Mouse (Mus musculus) mouse embryonic stem cell (cell line): ENCODE data around the gene Arih1.

Experiments
- in situ Hi-C, 2 experiments: fragments of 300-500 bp; cut with MboI; formaldehyde crosslinking; loops; 1 replicate in 1 of 2; 3 replicates in 1 of 2; pipeline ENCODE4 v1.14.3; 2019 to 2020; ENCODE audit warnings: low sequenced_read_pairs in 2 of 2, low pct_unique_long_range_greater_than_20kb in 1 of 2, mixed read lengths in 1 of 2; ENCODE audit not compliant: unreplicated experiment in 1 of 2

Gene Arih1

DNA sequence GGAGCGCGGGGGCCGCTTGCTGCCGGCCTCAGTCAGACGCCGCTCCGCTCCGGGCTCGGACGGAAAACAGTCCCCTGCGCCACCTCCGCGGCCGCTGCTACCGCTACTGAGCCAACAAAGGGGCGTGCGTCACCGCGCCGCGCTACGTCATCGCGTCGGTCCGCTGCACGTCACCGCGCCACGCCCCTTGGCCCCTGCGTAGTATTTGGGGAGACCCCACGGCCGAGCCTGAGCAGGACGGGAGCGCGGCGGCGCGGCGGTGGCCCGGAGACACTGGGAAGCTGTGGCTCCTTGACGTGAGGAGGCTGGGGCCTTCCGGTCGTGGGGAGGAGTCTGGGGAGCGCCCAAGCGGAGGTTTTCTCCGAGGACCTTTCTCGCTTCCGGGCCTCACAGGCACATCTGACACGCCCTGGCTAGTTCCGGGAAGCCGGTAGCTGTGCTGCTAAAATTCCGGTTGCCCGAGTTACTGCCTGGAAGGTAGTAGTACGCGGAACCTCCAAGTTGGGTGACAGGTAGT lies at the start of gene Arih1:
Gene Arih1, minus strand, starts transcription at position 70 of the 517 bp plus-strand sequence.
- in situ Hi-C loops = no loop called here

DNA sequence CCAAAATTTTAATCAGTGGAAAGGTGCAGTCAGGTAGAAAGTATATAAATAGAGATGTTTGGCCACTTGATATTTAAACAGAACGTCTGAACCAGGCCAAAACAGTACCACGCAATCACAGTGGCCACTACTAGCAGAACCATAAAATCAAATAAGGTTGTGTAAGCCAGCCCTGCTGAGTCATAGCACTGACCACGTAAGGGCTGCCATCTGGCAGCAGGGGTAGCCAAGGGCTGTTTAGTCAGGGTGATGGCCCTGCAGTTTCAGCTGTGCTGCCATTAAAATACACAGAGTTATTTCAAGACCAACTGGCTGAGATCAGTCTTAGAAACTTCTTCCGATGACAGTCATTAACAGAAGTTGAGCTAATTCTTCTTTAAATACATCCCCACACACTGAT lies 47.5 kb upstream of the Arih1 start:
- in situ Hi-C loops = no loop called here

DNA sequence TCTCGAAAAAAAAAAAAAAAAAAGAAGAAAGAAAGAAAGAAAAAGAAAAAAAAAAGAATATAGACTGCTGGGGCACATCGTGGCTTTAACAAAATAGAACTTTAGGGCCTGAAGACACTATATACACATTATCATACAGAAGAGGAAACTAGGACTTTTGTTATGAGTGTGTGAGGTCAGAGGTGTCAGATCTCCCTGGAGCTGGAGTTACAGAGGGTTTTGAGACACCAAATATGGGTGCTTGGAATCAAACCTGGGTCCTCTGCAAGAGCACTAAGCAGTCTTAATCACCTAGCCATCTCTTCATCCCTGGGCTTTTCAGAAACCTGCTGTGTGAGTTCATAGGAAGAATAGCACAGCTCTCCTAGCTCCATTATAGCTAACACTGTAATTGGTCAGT lies 47.0 kb upstream of the Arih1 start:
- in situ Hi-C loops = no loop called here

DNA sequence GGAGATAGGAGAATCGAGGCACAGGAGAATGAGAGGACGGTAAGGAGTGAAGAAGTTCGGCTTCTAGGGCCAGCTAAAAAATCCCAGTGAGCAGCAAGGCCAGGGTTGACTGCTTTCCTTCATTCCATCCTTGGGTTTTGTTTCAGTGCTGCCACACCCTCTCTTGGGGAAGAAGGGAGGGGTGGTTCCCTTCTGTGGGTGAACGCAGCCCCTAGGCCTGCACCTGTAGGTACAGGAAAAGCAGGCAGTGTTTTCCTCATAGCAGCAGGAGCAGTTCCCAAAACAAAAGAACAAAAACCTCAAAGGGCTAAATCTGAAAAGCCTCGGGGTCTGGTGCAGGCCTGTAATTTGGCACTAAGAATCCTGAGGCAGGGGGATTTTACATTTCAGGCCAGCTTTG lies 45.2 kb upstream of the Arih1 start:
- in situ Hi-C loops = no loop called here

DNA sequence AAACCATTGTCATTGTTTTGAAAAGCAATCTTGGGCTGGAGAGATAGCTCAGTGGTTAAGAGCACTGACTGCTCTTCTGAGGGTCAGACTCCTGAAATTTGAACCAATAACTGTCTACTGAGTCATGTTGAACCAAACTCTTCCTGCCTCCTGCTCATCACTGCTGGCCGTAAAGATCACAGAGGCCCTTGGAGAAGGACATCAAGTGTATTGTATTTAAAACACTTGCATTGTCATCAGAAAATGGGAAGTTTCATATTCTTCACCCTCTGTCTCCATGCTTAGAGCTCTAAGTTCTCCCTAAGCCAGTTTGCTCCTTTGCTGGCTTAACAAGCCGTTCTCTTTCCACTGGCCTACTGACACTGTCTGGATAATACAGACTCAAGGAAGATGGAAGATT lies 41.9 kb upstream of the Arih1 start:
- in situ Hi-C loops = no loop called here

DNA sequence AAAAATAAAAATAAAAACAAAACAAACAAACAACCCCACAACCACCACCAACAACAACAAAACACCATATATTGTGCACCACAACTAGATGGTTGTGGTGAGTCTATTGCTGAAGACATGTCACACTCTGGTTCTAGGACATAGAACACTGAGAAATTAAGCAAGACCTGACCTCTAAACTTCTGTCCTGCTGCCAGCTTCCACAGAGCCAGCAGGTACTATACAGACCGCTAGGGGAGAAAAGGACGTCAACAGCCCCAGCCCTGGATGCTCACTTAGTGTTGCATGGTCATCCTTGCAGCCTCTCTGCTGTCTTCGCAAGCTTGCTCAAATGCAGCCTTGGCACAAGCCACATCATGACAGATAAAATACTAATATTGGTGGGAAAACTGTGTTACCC lies 41.2 kb upstream of the Arih1 start:
- in situ Hi-C loops = no loop called here

DNA sequence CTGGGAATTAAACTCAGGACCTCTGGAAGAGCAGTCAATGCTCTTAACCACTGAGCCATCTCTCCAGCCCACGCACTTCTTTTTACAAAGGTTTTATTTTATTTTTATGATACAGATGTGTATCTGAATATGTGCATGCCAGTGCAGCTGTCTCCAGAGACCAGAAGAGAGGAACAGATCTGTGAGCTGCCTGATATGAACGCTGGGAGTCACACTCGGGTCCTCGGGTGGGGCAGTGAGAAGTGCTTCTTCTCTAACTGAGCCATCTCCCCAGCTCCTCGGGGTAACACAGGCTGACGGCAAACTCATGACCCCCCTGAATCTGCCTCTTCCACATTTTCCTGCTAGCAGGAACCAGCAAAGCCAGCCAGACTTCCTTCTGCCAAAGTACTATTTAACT lies 40.3 kb upstream of the Arih1 start:
- in situ Hi-C loops = no loop called here

DNA sequence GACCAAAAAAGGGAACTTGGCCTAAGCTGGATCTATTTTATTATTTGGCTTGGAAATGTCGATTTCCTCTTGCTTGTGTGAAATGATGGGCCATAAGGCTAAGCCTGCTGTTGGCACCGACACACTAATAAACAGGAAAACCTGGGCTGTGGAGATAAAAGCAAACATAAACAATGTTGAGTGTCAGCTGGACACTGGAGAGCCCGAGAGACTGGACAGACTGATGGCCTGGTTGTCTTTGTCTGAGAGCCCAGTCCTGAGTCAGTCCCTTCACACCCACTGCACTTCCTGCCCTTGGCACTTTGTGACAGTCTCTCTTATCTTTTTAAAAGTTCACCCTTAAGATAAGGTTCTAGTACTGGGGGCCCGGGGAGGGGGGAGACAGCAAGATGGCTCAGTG lies 36.5 kb upstream of the Arih1 start:
- in situ Hi-C loops = no loop called here

DNA sequence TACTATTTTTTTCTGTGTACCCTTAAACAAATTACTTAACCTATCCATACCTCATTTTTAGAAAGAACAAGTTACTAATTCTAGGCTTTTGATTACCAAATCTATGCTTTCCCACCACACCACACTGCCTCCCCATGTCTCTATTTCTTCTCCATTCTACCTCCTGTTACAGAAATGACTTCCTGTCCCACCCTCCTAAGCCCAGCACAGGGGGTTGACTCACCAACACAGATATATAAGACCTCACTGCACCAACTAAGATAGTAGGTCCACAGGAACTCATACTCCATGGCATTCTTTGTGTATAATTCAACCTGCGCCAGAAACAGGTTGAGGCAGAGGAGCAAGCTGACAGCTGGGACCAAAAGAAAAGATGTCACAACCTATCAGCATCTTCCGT lies 33.0 kb upstream of the Arih1 start:
- in situ Hi-C loops = no loop called here

DNA sequence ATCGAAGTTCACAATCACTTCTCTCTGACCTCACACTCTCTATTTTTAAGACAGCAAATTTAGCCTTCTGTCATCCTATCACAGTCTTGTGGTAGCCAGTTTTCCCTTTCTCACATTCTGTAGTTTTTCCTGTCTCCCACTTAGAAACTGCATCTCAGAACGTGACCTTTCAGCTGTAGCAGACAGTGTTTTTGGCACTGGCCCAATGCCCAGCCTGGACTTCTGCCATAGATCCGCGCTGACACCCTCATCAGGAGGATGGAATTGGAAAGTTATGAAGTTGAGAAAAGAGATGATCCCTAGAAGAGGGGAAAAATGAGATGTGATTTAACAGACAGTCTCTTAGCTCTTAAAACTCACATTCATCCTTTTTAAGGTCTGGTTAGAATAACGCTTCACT lies 32.6 kb upstream of the Arih1 start:
- in situ Hi-C loops = no loop called here

DNA sequence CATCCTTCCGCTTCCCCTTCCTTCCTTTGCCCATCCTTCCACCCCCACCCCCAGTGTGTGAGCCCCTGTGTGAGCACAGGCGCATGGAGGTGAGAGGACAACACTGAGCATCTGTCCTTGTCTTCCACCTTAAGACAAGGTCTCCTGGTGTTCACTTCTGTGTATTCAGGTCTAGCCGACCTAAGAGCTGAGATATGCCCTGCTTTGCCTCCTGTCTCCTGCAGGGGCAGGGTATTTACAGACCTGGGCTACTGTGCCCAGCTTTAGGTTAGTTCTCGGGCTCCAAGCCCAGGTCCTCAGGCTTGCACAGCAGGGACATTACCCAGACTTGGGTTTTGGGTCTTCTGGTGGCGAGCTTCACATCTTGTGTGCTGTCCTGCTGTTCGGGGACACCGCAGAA lies 30.7 kb upstream of the Arih1 start:
- in situ Hi-C loops = no loop called here

DNA sequence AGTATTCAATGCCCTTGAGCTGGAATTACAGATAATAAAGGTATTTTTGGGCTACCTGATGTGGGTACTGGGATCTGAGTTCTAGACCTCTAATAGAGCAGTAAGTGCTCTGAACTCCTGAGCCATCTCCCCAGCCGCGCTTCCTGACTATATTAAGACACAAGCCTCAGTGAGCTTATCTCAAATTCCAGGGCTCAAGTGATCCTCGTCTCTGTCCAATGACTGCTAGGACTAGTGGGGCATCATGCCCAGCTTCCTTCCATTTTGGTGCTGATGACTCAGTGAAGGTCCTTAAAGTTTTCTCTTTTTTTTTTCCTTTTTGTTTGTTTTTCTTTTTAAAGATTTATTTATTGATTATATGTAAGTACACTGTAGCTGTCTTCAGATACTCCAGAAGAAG lies 28.7 kb upstream of the Arih1 start:
- in situ Hi-C loops = no loop called here

DNA sequence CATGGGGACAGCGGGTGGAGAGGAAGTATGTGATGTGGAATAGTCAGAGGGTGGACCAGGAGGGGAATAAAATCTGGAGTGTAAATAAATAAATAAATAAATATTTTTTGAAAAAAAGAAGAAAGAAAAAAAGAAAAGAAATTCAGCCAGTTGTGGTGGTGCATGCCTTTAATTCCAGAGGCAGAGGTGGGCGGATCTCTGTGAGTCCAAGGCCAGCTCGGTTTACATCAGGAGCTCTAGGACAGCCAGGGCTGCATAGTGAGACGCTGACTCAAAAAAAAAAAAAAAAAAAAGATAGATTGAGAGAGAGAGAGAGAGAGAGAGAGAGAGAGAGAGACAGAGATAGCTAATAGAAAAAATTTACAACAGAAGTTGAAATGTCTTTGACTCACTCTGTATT lies 26.0 kb upstream of the Arih1 start:
- in situ Hi-C loops = no loop called here

DNA sequence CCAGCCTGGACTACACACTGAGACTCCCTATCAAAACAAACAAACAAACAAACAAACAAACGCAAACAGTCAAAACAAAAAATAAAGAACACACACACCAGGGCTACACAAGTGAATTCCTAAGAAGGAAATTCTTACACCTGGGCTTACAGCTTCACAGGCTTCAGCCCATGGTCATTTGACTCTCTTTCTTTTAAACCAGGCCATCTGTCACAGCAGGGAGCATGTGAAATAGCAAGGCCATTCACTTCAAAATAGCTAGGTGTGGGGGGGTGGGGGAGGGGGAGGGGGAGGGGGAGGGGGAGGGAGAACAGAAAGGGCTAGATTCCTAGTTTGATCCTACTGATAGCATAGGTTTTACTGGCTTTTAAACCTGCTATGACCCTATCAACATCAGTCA lies 21.7 kb upstream of the Arih1 start:
- in situ Hi-C loops = no loop called here

DNA sequence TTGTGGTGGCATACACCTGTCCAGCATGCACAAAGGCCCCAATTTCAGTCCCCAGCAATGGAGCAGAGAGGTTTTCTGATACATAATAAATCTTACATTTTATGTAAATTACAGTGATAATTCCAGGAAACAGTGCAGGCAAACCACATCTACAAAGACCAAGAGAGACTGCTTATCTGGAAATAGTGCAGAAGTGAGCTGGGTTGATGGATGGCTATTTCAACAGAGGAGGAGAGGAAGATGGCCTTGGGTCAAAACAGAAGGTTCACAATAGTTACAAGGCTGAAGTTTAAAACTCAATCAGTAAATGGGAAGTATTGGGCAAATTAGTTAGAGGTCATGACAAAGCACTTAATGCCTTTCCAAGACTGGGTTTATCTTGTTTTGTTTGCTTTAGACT lies 913 bp upstream of the Arih1 start:
- in situ Hi-C loops = no loop called here

DNA sequence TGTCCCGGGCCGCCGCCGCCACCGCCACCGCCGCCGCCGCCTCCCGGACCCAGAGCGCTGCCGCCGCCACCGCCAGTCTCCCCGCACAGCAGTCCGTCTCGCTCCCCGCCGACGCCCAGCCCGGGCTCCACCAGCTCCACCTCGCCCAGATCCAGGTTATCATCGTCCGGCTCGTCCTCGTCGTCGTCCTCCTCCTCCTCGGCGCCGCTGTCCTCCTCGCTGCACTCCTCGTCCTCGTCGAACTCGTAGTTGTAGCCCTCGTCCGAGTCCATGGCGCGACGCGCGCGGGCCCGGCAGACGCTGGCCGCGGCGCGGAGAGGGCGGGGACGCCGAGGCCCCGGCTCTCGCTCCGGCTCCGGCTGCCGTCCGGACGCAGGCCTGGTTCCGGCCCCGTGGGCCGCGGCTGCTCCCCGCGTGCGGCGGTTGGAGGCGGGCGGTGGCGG lies 321 bp downstream of the Arih1 start:
- in situ Hi-C loops = no loop called here

DNA sequence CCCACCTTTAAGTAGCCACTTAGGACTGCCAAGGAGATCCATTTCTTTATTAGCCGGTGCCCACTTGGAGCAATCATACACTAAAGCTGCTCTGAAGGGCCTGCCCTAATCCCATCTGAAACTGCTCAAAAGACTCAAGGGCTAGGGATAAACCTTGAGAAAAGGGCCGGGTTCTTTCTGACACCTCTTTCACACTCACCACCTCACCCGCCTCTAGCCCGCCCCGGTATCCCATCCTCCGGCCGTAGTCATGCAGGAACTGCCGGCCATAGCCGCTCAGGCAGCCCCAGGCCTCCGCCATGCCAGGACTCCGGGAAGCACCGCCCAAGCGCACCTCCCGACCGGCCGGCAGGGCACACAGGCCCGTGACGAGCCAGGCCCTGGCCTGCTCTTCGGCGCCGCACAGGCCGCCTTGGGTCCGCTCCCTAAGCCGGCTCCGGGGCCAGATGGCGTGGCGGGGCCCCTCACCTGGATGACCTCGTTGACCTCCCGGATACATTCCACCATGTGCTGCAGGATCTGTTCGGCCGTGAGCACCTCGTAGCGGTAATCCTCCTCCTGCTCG lies 825 bp downstream of the Arih1 start:
- in situ Hi-C loops = no loop called here

DNA sequence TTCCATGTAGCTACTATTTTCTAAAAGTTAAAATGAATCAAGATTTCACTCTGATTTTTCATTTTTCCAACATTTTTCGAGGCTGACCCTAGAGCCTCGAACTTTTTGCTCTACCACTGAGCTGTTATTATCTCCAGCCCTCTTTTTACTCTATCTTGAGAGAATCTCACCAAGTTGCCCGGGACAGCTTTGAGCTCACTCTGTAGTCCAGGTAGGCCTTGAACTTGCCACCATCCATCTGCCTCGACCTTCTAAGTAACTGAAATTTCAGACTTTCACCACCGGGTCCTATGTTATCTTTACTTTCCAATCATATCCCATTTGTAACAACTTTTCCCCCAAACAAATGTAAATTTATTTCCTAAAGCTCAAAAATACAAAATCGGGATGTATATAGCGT lies 1.7 kb downstream of the Arih1 start:
- in situ Hi-C loops = no loop called here

DNA sequence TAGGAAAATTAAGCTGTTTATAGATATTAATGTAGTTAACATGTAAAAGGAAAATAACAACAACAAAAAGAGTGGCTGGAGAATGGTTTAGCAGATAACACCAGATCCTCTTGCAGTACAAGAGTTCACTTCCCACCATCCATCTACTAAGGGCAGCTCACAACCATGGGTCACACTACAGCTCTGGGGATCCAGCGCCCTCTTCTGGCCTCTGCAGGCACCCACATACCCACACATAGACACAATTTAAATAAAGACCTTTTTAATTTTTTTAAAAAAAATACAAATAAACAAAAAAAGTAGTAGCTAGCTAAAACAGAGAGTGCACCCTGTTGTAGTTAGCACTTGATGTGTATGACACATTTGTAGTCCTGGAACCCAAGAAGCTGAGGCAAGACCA lies 4.0 kb downstream of the Arih1 start:
- in situ Hi-C loops = no loop called here

DNA sequence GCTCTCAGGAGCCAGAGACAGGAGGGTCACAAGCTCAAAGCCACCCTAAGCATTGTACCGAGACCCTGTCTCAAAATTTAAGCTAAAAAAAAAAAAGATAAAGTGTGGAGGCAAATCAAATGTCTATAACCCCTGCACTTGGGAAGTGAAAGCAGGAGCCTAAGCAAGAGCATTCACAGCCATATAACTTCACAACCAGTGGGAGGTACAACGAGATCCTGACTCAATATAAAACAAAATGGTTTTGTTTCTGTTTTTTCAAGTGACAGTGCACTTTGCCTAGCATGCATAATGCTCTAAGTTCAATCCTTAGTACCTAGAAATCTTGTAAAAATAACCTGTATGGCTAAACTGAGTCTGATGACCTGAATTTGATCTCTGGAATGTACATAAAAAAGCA lies 9.8 kb downstream of the Arih1 start:
- in situ Hi-C loops = no loop called here

DNA sequence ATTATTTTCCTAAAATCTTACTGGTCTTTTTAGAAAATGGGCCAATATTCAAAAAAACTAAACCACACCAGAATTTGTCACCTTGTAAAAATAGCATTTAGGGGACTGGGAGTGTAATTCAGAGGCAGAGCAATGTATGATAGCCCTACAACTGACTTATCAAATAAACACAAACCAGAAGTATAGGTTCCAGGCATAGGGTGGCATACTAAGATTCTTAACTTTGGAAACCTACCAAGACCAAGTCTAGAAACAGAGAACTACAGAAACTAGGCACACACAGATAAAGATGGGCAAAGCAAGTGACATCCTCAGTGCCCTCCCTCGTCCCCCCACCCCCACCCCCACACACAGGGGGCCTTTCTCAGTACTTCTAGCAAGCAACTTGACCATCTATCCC lies 11.6 kb downstream of the Arih1 start:
- in situ Hi-C loops = no loop called here
